Mouse (Mus musculus) heart, postnatal 0 days (tissue): ENCODE data around the gene Slc31a2. TPM values are rescaled to one million over a fixed set of nuclear protein-coding genes. Genes with fewer than 3 reads are reported as not detected.

Source experiments
- ATAC-seq: fragments of 200-750 bp; cut with Nextera tagmentation; 2 replicates; pipeline ENCODE4 v1.8.0; 2017; ENCODE audit warnings: low read depth, moderate number of reproducible peaks, moderate library complexity; ENCODE audit not compliant: insufficient read depth
- DNase-seq: peaks from one replicate; pipeline ENCODE4 v3.0.0-alpha.2; 2016; ENCODE audit warnings: low spot score
- H3K27ac ChIP-seq: fragments of 300-500 bp; sonication (generic); 2 replicates; pipeline ENCODE4 v1.5.1; 2014; ENCODE audit warnings: low read depth, mild to moderate bottlenecking
- H3K27me3 ChIP-seq: fragments of 300-500 bp; sonication (generic); 2 replicates; pipeline ENCODE4 v1.6.1; 2014; ENCODE audit warnings: low read length, mixed read lengths; ENCODE audit not compliant: control insufficient read depth, insufficient read depth
- H3K36me3 ChIP-seq: fragments of 300-500 bp; sonication (generic); replicated peaks from 2 replicates; pipeline ENCODE4 v1.6.1; 2014; ENCODE audit warnings: low read length, mixed read lengths; ENCODE audit not compliant: control insufficient read depth, insufficient read depth
- H3K4me1 ChIP-seq: fragments of 300-500 bp; sonication (generic); 2 replicates; pipeline ENCODE4 v1.6.1; 2014; ENCODE audit warnings: antibody characterized with exemption; ENCODE audit not compliant: control insufficient read depth, insufficient read depth
- H3K4me2 ChIP-seq: fragments of 300-500 bp; sonication (generic); 2 replicates; pipeline ENCODE4 v1.6.1; 2014; ENCODE audit warnings: low read depth, mild to moderate bottlenecking, low read length, moderate library complexity
- H3K4me3 ChIP-seq: fragments of 300-500 bp; sonication (generic); 2 replicates; pipeline ENCODE4 v1.5.1; 2014; ENCODE audit warnings: low read depth, low read length
- H3K9ac ChIP-seq: fragments of 300-500 bp; sonication (generic); replicated peaks from 2 replicates; pipeline ENCODE4 v1.6.1; 2014; ENCODE audit warnings: low read depth, low read length, mixed read lengths
- H3K9me3 ChIP-seq: fragments of 300-500 bp; sonication (generic); replicated peaks from 2 replicates; pipeline ENCODE4 v1.6.1; 2016; ENCODE audit warnings: low read length; ENCODE audit not compliant: control insufficient read depth
- CTCF ChIP-seq: IDR thresholded peaks from 2 replicates; pipeline ENCODE4 v1.5.1; 2016; ENCODE audit warnings: antibody characterized with exemption, control low read depth, low read depth
- EP300 ChIP-seq: IDR thresholded peaks from 2 replicates; pipeline ENCODE4 v1.6.1; 2016; ENCODE audit warnings: antibody characterized with exemption, low read depth
- WGBS: fragments of 180-500 bp; shearing (Covaris S2); extraction: QIAGEN DNeasy Blood & Tissue Kit; methylation state at CpG from one replicate; pipeline ENCODE4 v1.1.7; 2014; 5-methylcytosine and 5-hydroxymethylcytosine counted together
- polyA plus RNA-seq: library from polyadenylated mRNA; unstranded; fragments of >200 nt; fragmentation: Nextera tagmentation; extraction: Ambion mirVana; gene quantifications from 2 replicates; pipeline ENCODE4 v1.2.1, GENCODE M21; 2015
- total RNA-seq: library from RNA; depleted of rRNA; stranded (reverse); fragments of >200 nt; gene quantifications from 2 replicates; pipeline ENCODE4 v1.2.3, GENCODE M21; 2014; ENCODE audit warnings: low replicate concordance; rRNA removed

Slc31a2 gene
- 31.4 and 33.2 TPM in 2 replicates for total RNA-seq
- polyA plus RNA-seq: 15.6 and 16.7 TPM in 2 replicates

DNA sequence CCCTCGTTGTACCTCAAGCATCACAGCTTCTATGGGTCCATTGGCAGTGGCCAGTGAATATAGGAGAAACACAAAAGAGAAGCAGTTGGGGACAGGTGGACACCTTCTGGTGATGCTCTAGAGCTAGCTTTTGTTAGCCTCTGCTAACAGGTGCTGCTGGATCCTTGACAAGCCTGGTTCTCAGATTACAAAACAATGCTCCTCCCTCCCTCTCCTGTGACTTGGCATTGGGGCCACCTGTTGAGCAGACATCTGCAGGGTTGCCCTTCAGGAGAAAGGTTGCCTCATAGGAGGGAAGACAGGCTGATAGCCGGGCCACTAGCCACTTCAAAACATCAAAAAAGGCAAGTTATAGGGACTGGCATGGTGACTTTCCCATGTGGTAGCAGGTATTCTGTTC lies at the start of gene Slc31a2:
Slc31a2 (plus strand) TSS at position 287 of the 400 bp plus-strand sequence.
- 36% methylated on average over 2 of the region's 2 CpGs for WGBS
- no peak within 1 kb of the TSS for H3K4me2 ChIP-seq
- DNase-seq: no peak

GRCm38 (mm10) chr4:62213490-62213889 lies 48.9 kb upstream of the Slc31a2 start:
- no peaks in the 10 kb centered on the region for H3K4me1 ChIP-seq
- DNase-seq (no peak), ATAC-seq (no peak)
- no peak overlapping the region for H3K4me2 ChIP-seq
- H3K9me3 ChIP-seq: no peaks in the 10 kb centered on the region
- no peak overlapping the region for H3K4me3 ChIP-seq
- no peaks in the 10 kb centered on the region for H3K36me3 ChIP-seq
- WGBS: 67% methylated on average over 2 of the region's 2 CpGs
- H3K27ac ChIP-seq: no peak overlapping the region
- no peaks in the 10 kb centered on the region for H3K27me3 ChIP-seq
- TF ChIP-seq EP300: no peak
- TF ChIP-seq CTCF: no peak
- no peak overlapping the region for H3K9ac ChIP-seq

More for the DNA sequence above, at the start of gene Slc31a2:
- ATAC-seq: no peak
- no peak for TF ChIP-seq EP300
- TF ChIP-seq CTCF: no peak
- Histone ChIP-seq H3K36me3 (no peaks in the 10 kb centered on the region), H3K4me3 (no peak within 1 kb of the TSS), H3K27ac (no peak within 1 kb of the TSS), H3K4me1 (no peaks in the 10 kb centered on the region), H3K9me3 (no peaks in the 10 kb centered on the region), H3K27me3 (no peaks in the 10 kb centered on the region), H3K9ac (no peak within 1 kb of the TSS)

DNA sequence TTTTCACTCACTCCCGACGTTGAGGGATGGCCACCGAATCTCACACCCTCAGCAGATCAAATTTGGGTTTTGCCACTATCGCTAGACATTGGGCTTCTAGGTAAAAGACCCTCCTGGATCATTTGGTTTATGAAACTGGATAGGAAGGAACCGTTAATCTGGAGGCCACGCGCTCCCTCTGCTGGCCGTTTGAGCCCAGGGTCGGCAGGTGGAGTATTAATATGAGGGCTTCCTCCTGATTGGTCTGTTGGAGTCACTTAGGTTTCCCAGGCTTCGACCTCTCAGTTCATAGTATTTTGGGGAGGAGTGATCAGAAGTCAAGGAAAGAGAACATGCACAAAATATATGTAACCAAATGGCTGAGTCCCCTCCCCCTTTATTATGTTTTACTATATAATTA lies 34.0 kb upstream of the Slc31a2 start:
- Histone ChIP-seq H3K4me2 (no peak overlapping the region), H3K9me3 (no peaks in the 10 kb centered on the region), H3K27ac (no peak overlapping the region), H3K4me1 (no peaks in the 10 kb centered on the region), H3K9ac (no peak overlapping the region), H3K36me3 (no peaks in the 10 kb centered on the region), H3K4me3 (no peak overlapping the region), H3K27me3 (no peaks in the 10 kb centered on the region)
- WGBS: 29% methylated on average over 10 of the region's 10 CpGs
- ATAC-seq (no peak), DNase-seq (peak; percentile 22)
- TF ChIP-seq EP300 (no peak), CTCF (peak; percentile 76)

- no peak for DNase-seq
- WGBS: 83% methylated on average over 7 of the region's 7 CpGs
- TF ChIP-seq CTCF (peak; percentile 26; the same call in 1 of the 2 replicates), EP300 (no peak)
Measured at GRCm38 (mm10) chr4:62229448-62229847, 32.9 kb upstream of the Slc31a2 start.

DNA sequence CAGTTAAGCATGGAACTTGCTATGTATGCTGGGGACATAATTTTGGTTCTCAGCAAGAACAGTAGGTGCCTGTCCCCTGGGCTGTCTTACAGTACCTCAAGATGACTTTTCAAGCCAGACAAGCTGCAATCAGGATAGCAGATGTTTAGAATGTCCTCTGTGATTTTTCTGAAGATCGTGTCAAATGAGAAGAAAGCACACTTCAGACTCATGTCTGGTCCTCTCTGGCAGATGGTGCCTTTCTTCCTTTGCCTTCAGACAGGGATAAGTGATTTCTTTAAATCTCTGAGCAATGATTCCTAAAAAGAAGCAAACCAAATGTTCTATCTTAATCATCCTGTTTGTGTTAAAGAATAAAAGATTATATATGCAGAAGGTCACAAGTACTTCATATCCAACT lies 32.2 kb upstream of the Slc31a2 start:
- TF ChIP-seq CTCF (no peak), EP300 (no peak)
- H3K9me3 ChIP-seq: no peaks in the 10 kb centered on the region
- no peaks in the 10 kb centered on the region for H3K36me3 ChIP-seq
- no peak overlapping the region for H3K27ac ChIP-seq
- H3K4me2 ChIP-seq: no peak overlapping the region
- WGBS: 56% methylated on average over 1 of the region's 1 CpGs
- ATAC-seq (no peak), DNase-seq (no peak)
- no peak overlapping the region for H3K9ac ChIP-seq
- H3K4me3 ChIP-seq: no peak overlapping the region
- no peaks in the 10 kb centered on the region for H3K27me3 ChIP-seq
- H3K4me1 ChIP-seq: no peaks in the 10 kb centered on the region

More at GRCm38 (mm10) chr4:62229448-62229847, 32.9 kb upstream of the Slc31a2 start:
- no peak for ATAC-seq
- H3K27me3 ChIP-seq: no peaks in the 10 kb centered on the region
- H3K27ac ChIP-seq: no peak overlapping the region
- H3K4me3 ChIP-seq: no peak overlapping the region
- no peak overlapping the region for H3K9ac ChIP-seq
- H3K4me2 ChIP-seq: no peak overlapping the region
- H3K4me1 ChIP-seq: no peaks in the 10 kb centered on the region
- no peaks in the 10 kb centered on the region for H3K9me3 ChIP-seq
- H3K36me3 ChIP-seq: no peaks in the 10 kb centered on the region

GRCm38 (mm10) chr4:62230769-62231168 lies 31.6 kb upstream of the Slc31a2 start, which contains the start of gene Zfp37:
Zfp37 (minus strand) TSS chr4:62231047.
- DNase-seq: no peak
- Histone ChIP-seq H3K27ac (no peak within 1 kb of the TSS), H3K9ac (no peak within 1 kb of the TSS), H3K4me2 (no peak within 1 kb of the TSS), H3K9me3 (no peaks in the 10 kb centered on the region), H3K27me3 (no peaks in the 10 kb centered on the region), H3K4me3 (no peak within 1 kb of the TSS), H3K4me1 (no peaks in the 10 kb centered on the region), H3K36me3 (no peaks in the 10 kb centered on the region)
- no peak for TF ChIP-seq EP300
- TF ChIP-seq CTCF: peak; percentile 22; the same call in 1 of the 2 replicates
- WGBS: 65% methylated on average over 13 of the region's 13 CpGs
- no peak for ATAC-seq
